Mouse (Mus musculus) stomach, embryonic 15.5 days (tissue): ENCODE measurements around the gene Col19a1. TPM values are rescaled to one million over a fixed set of nuclear protein-coding genes. Genes with fewer than 3 reads are reported as not detected.

Experiments
- polyA plus RNA-seq: library from polyadenylated mRNA; unstranded; fragments of >200 nt; fragmentation: Nextera tagmentation; extraction: Ambion mirVana; gene quantifications from 2 replicates; pipeline ENCODE4 v1.2.1, GENCODE M21; 2015

The Col19a1 gene
- polyA plus RNA-seq, 1 experiment from 2014 or later, result 3.5 TPM

Other genes starting within 250 kb of the Col19a1 start
- 35.0 and 36.5 TPM in 2 replicates for gene Lmbrd1, start 91.2 kb upstream of the Col19a1 start, polyA plus RNA-seq